Mouse (Mus musculus) heart, embryonic 14.5 days (tissue): ENCODE measurements around the gene Zdhhc17. TPM values are rescaled to one million over a fixed set of nuclear protein-coding genes. Genes with fewer than 3 reads are reported as not detected.

Source experiments
- ATAC-seq: fragments of 200-750 bp; cut with Nextera tagmentation; 2 replicates; pipeline ENCODE4 v1.8.0; 2017; ENCODE audit warnings: low read depth, moderate TSS enrichment; ENCODE audit not compliant: insufficient number of reproducible peaks, insufficient read depth, low FRiP score
- H3K27ac ChIP-seq, 2 experiments: fragments of 200-500 bp in 1 of 2; fragments of 300-500 bp in 1 of 2; sonication (generic) in 1 of 2; replicated peaks in 1 of 2; 2 replicates each; pipeline ENCODE4 v1.5.1; 2012 to 2014; ENCODE audit warnings: low read depth in 2 of 2, low read length in 2 of 2, control low read depth in 1 of 2, mild to moderate bottlenecking in 1 of 2, mixed read lengths in 1 of 2; ENCODE audit not compliant: control insufficient read depth in 1 of 2, insufficient read depth in 1 of 2
- H3K27me3 ChIP-seq: fragments of 300-500 bp; sonication (generic); 2 replicates; pipeline ENCODE4 v1.6.1; 2014; ENCODE audit warnings: mild to moderate bottlenecking, low read length, control low read depth; ENCODE audit not compliant: control insufficient read depth, insufficient read depth
- H3K36me3 ChIP-seq: fragments of 300-500 bp; sonication (generic); 2 replicates; pipeline ENCODE4 v1.6.1; 2014; ENCODE audit warnings: mild to moderate bottlenecking, control low read depth, low read length, mixed read lengths; ENCODE audit not compliant: control insufficient read depth, insufficient read depth
- H3K4me1 ChIP-seq, 2 experiments: fragments of 200-500 bp in 1 of 2; fragments of 300-500 bp in 1 of 2; sonication (generic) in 1 of 2; 2 replicates each; pipeline ENCODE4 v1.6.1; 2012 to 2014; ENCODE audit warnings: low read length in 2 of 2, control low read depth in 1 of 2, mixed read lengths in 1 of 2; ENCODE audit not compliant: control insufficient read depth in 2 of 2, insufficient read depth in 2 of 2
- H3K4me2 ChIP-seq: fragments of 300-500 bp; sonication (generic); 2 replicates; pipeline ENCODE4 v1.6.1; 2014; ENCODE audit warnings: mild to moderate bottlenecking, low read length
- H3K4me3 ChIP-seq, 2 experiments: fragments of 200-500 bp in 1 of 2; fragments of 300-500 bp in 1 of 2; sonication (generic) in 1 of 2; 2 replicates each; pipeline ENCODE4 v1.5.1; 2012 to 2014; ENCODE audit warnings: low read length in 2 of 2, mild to moderate bottlenecking in 2 of 2, control low read depth in 1 of 2, low read depth in 1 of 2, moderate library complexity in 1 of 2; ENCODE audit not compliant: control insufficient read depth in 1 of 2, insufficient read depth in 1 of 2
- H3K9ac ChIP-seq: fragments of 300-500 bp; sonication (generic); 2 replicates; pipeline ENCODE4 v1.6.1; 2014; ENCODE audit warnings: mild to moderate bottlenecking, low read length
- H3K9me3 ChIP-seq: fragments of 300-500 bp; sonication (generic); 2 replicates; pipeline ENCODE4 v1.6.1; 2016; ENCODE audit warnings: low read length, control low read depth; ENCODE audit not compliant: control insufficient read depth
- WGBS: fragments of 180-500 bp; shearing (Covaris S2); extraction: QIAGEN DNeasy Blood & Tissue Kit; methylation state at CpG from one replicate; pipeline ENCODE4 v1.1.7; 2014; 5-methylcytosine and 5-hydroxymethylcytosine counted together
- polyA plus RNA-seq: library from polyadenylated mRNA; unstranded; fragments of >200 nt; fragmentation: Nextera tagmentation; extraction: Ambion mirVana; gene quantifications from 2 replicates; pipeline ENCODE4 v1.2.1, GENCODE M21; 2014

Gene Zdhhc17
- polyA plus RNA-seq, 1 experiment from 2014 or later = 23.4 TPM

- Histone ChIP-seq H3K4me1 (peaks cover 17 to 49% of the 10 kb centered on the region in 2 experiments), H3K4me2 (peak overlapping the region; percentile 85), H3K36me3 (no peaks in the 10 kb centered on the region), H3K4me3 (peak overlapping the region; percentile 87 to 97), H3K9ac (peak overlapping the region; percentile 95), H3K9me3 (no peaks in the 10 kb centered on the region), H3K27ac (peak overlapping the region; percentile 94 to 98), H3K27me3 (no peaks in the 10 kb centered on the region)
- WGBS = under 1% methylated on average over 15 of the region's 15 CpGs
- no peak for ATAC-seq
Measured at GRCm38 (mm10) chr10:110920368-110920950, 89.5 kb downstream of the Zdhhc17 start.

- Histone ChIP-seq H3K9ac (peak within 1 kb of the TSS; percentile 95), H3K27me3 (no peaks in the 10 kb centered on the region), H3K36me3 (no peaks in the 10 kb centered on the region), H3K4me2 (peak within 1 kb of the TSS; percentile 85), H3K27ac (peak within 1 kb of the TSS; percentile 98), H3K4me1 (peaks cover 15 to 42% of the 10 kb centered on the region in 2 experiments), H3K4me3 (peak within 1 kb of the TSS; percentile 87 to 97), H3K9me3 (no peaks in the 10 kb centered on the region)
- WGBS = under 1% methylated on average over 58 of the region's 67 CpGs
- peak; percentile 91 for ATAC-seq
Measured at GRCm38 (mm10) chr10:110919531-110920343, 90.2 kb downstream of the Zdhhc17 start, which contains the start of gene Csrp2. Gene Csrp2, plus strand, starts transcription at chr10:110919789.

GRCm38 (mm10) chr10:110918414-110919391 is 91.2 kb downstream of the Zdhhc17 start:
- peak; percentile 37; the same call in 1 of the 2 replicates for ATAC-seq
- Histone ChIP-seq H3K4me3 (peak overlapping the region; percentile 87 to 97), H3K9ac (peak overlapping the region; percentile 95), H3K36me3 (no peaks in the 10 kb centered on the region), H3K4me2 (peak overlapping the region; percentile 85), H3K27me3 (no peaks in the 10 kb centered on the region), H3K9me3 (no peaks in the 10 kb centered on the region), H3K27ac (peak overlapping the region; percentile 98), H3K4me1 (peaks cover 13 to 34% of the 10 kb centered on the region in 2 experiments)
- WGBS = 10% methylated on average over 26 of the region's 26 CpGs

- Histone ChIP-seq H3K36me3 (no peaks in the 10 kb centered on the region), H3K4me3 (no peak overlapping the region), H3K4me2 (no peak overlapping the region), H3K9me3 (no peaks in the 10 kb centered on the region), H3K9ac (no peak overlapping the region), H3K4me1 (peaks cover 8 to 24% of the 10 kb centered on the region in 2 experiments), H3K27ac (no peak overlapping the region), H3K27me3 (no peaks in the 10 kb centered on the region)
- ATAC-seq = no peak
- WGBS = 88% methylated on average over 6 of the region's 6 CpGs
Measured at GRCm38 (mm10) chr10:110917521-110917920, 92.4 kb downstream of the Zdhhc17 start.

GRCm38 (mm10) chr10:110916666-110917344 is 93.1 kb downstream of the Zdhhc17 start:
- Histone ChIP-seq H3K4me2 (no peak overlapping the region), H3K36me3 (no peaks in the 10 kb centered on the region), H3K9ac (no peak overlapping the region), H3K4me1 (peaks cover 4 to 17% of the 10 kb centered on the region in 2 experiments), H3K4me3 (no peak overlapping the region), H3K9me3 (no peaks in the 10 kb centered on the region), H3K27me3 (no peaks in the 10 kb centered on the region), H3K27ac (no peak overlapping the region)
- 73% methylated on average over 11 of the region's 11 CpGs for WGBS
- no peak for ATAC-seq

- Histone ChIP-seq H3K36me3 (no peaks in the 10 kb centered on the region), H3K9ac (no peak overlapping the region), H3K4me2 (no peak overlapping the region), H3K27me3 (no peaks in the 10 kb centered on the region), H3K4me3 (no peak overlapping the region), H3K27ac (no peak overlapping the region), H3K4me1 (no peaks in the 10 kb centered on the region), H3K9me3 (no peaks in the 10 kb centered on the region)
- no peak for ATAC-seq
- 85% methylated on average over 3 of the region's 3 CpGs for WGBS
Measured at GRCm38 (mm10) chr10:110903862-110904261, 106.1 kb downstream of the Zdhhc17 start.
